Comparison of ENCODE assay signal across 14 mouse cellular contexts in genomic region chr8:117742431-117743012, GRCm38 (mm10). TPM values are rescaled to one million over a fixed set of nuclear protein-coding genes. Genes with fewer than 3 reads are reported as not detected.
DNase-seq lines count a peak whose midpoint lies in the region; ATAC-seq and TF ChIP-seq lines count a peak whose summit lies in the region.
"Had no signal": no experiment of that assay in that cellular context is flagged by ENCODE, and none has a peak within 500 bp of the region (broad histone marks: within the 10 kb centered on the region; RNA-seq: fewer than 3 reads in every experiment).

No protein-coding gene starts in this region.

- WGBS in liver, postnatal 0 days (ENCODE audit: insufficient replicate concordance), result 68% methylated on average over 15 of the region's 15 CpGs
- WGBS in liver, embryonic 11.5 days, result 81% methylated on average over 15 of the region's 15 CpGs

- H3K4me3 ChIP-seq in liver, postnatal 0 days (ENCODE audit: low read depth, low read length), result no peak overlapping the region
- no peak overlapping the region for H3K4me3 ChIP-seq in liver, embryonic 11.5 days (ENCODE audit: low read depth, low read length)
- H3K4me3 ChIP-seq in layer of hippocampus, adult 2 months, result no peak overlapping the region
- H3K4me3 ChIP-seq: forebrain, embryonic 15.5 days; liver, embryonic 13.5 days had no signal

- no peaks in the 10 kb centered on the region for H3K27me3 ChIP-seq in liver, postnatal 0 days (ENCODE audit: insufficient read depth, low read length)
- H3K27me3 ChIP-seq in liver, embryonic 11.5 days (replicated peaks; ENCODE audit: control insufficient read depth, insufficient read depth, low read length), result no peaks in the 10 kb centered on the region
- H3K27me3 ChIP-seq: forebrain, embryonic 15.5 days; liver, embryonic 13.5 days had no signal

- H3K4me1 ChIP-seq in liver, postnatal 0 days (ENCODE audit: insufficient read depth), result peaks cover 16% of the 10 kb centered on the region
- H3K4me1 ChIP-seq in liver, embryonic 11.5 days (replicated peaks; ENCODE audit: control insufficient read depth, insufficient read depth, low read length), result no peaks in the 10 kb centered on the region
- H3K4me1 ChIP-seq: forebrain, embryonic 15.5 days had no signal

- no peaks in the 10 kb centered on the region for H3K36me3 ChIP-seq in liver, postnatal 0 days (replicated peaks; ENCODE audit: insufficient read depth, low read length)
- H3K36me3 ChIP-seq in liver, embryonic 11.5 days (ENCODE audit: control insufficient read depth, insufficient read depth, low read length), result no peaks in the 10 kb centered on the region
- H3K36me3 ChIP-seq: forebrain, embryonic 15.5 days had no signal

- no peak overlapping the region for H3K4me2 ChIP-seq in liver, postnatal 0 days (ENCODE audit: low read depth, low read length)
- H3K4me2 ChIP-seq in liver, embryonic 11.5 days, result no peak overlapping the region
- H3K4me2 ChIP-seq: forebrain, embryonic 15.5 days; liver, embryonic 13.5 days had no signal

- peak; percentile 60 for ATAC-seq in liver, postnatal 0 days
- ATAC-seq in liver, embryonic 11.5 days (replicated peaks; ENCODE audit: low FRiP score), result no peak
- ATAC-seq: activated CD4-positive, CD25-positive, alpha-beta regulatory T cell, adult 4 months; forebrain, embryonic 15.5 days had no signal

- DNase-seq in liver, postnatal 0 days, result no peak
- DNase-seq in liver, embryonic 11.5 days (ENCODE audit: low spot score), result no peak
- DNase-seq in NIH3T3 (ENCODE audit: low read depth), result peak; percentile 30
- peak; percentile 68 for DNase-seq in kidney, adult 18-20 months
- DNase-seq in retina, embryonic 14.5 days (ENCODE audit: low spot score), result peak; percentile 63
- DNase-seq in layer of hippocampus, adult 2 months (ENCODE audit: low spot score in 2 of 2), result no peak
- DNase-seq in layer of hippocampus, adult 18-20 months (ENCODE audit: low spot score in 2 of 2), result no peak
- DNase-seq: cerebellum, adult 8-10 months; liver, embryonic 13.5 days; thymus, postnatal 36 days had no signal

- H3K9me3 ChIP-seq in liver, postnatal 0 days (ENCODE audit: low read length), result no peaks in the 10 kb centered on the region
- H3K9me3 ChIP-seq in liver, embryonic 11.5 days (ENCODE audit: control insufficient read depth, low read length), result no peaks in the 10 kb centered on the region
- H3K9me3 ChIP-seq: forebrain, embryonic 15.5 days; liver, embryonic 13.5 days had no signal

- TF ChIP-seq EP300 in liver, postnatal 0 days (IDR thresholded peaks at IDR 0.05; ENCODE audit: low read depth), result no peak

- H3K27ac ChIP-seq in liver, postnatal 0 days (ENCODE audit: low read depth), result no peak overlapping the region; the same call in 1 of the 2 replicates
- no peak overlapping the region for H3K27ac ChIP-seq in liver, embryonic 11.5 days (ENCODE audit: low read depth, low read length)
- no peak overlapping the region for H3K27ac ChIP-seq in layer of hippocampus, adult 2 months
- H3K27ac ChIP-seq: forebrain, embryonic 15.5 days; liver, embryonic 13.5 days had no signal

- TF ChIP-seq CTCF in liver, postnatal 0 days (IDR thresholded peaks at IDR 0.05; ENCODE audit: low read depth), result no peak
- TF ChIP-seq CTCF in layer of hippocampus, adult 2 months (conservative IDR thresholded peaks at IDR 0.05), result no peak

- H3K9ac ChIP-seq in liver, postnatal 0 days (replicated peaks), result no peak overlapping the region
- H3K9ac ChIP-seq in liver, embryonic 11.5 days (ENCODE audit: low read depth, low read length), result no peak overlapping the region
- H3K9ac ChIP-seq: forebrain, embryonic 15.5 days; liver, embryonic 13.5 days had no signal

RNA-seq across cellular contexts. Expression of gene Hsd17b2, which starts 40.8 kb away (rescaled TPM):
- 189 and 204 TPM in 2 replicates for polyA plus RNA-seq in liver, postnatal 0 days (2015; fragmentation: Nextera tagmentation; extraction: Ambion mirVana)
- polyA plus RNA-seq in liver, embryonic 11.5 days (2014; fragmentation: Nextera tagmentation; extraction: Ambion mirVana), result 13.8 and 15.6 TPM in 2 replicates
- under 1 TPM in 1 of 2 experiments, not detected in 1; 0.27 TPM for total RNA-seq in layer of hippocampus, adult 2 months (2021)
- under 1 TPM in 1 of 2 experiments, not detected in 1; 0.69 TPM for total RNA-seq in layer of hippocampus, adult 18-20 months (2021)
- total RNA-seq: left cerebral cortex, adult 8-10 months; megakaryocyte progenitor cell, adult 5-6 weeks had no signal
- polyA plus RNA-seq: activated CD4-positive, CD25-positive, alpha-beta regulatory T cell, adult 4 months; forebrain, embryonic 15.5 days had no signal

RNA-seq across cellular contexts. Expression of gene Mphosph6, which starts 59.2 kb away (rescaled TPM):
- polyA plus RNA-seq in liver, postnatal 0 days (2015; fragmentation: Nextera tagmentation; extraction: Ambion mirVana), result 17.2 and 18.7 TPM in 2 replicates
- polyA plus RNA-seq in liver, embryonic 11.5 days (2014; fragmentation: Nextera tagmentation; extraction: Ambion mirVana), result 83.7 and 89.8 TPM in 2 replicates
- 10 to 100 TPM; 21.1 to 24.8 TPM for total RNA-seq in layer of hippocampus, adult 2 months (2021)
- total RNA-seq in layer of hippocampus, adult 18-20 months (2021), result 10 to 100 TPM; 21.2 to 22.9 TPM

Comparison
In these comparisons a context has a peak if more than half of its experiments do, and no peak if none do; other contexts are left out.
1. DNase-seq: peak in NIH3T3 (single experiment), kidney, adult 18-20 months (single experiment) and retina, embryonic 14.5 days (single experiment); none in liver, postnatal 0 days (single experiment), liver, embryonic 11.5 days (single experiment), layer of hippocampus, adult 2 months (0 of 2) and layer of hippocampus, adult 18-20 months (0 of 2).